Mouse (Mus musculus) midbrain, embryonic 11.5 days (tissue): ENCODE measurements around the gene Slc44a3. TPM values are rescaled to one million over a fixed set of nuclear protein-coding genes. Genes with fewer than 3 reads are reported as not detected.

Source experiments
- ATAC-seq: fragments of 200-750 bp; cut with Nextera tagmentation; 2 replicates; pipeline ENCODE4 v1.8.0; 2017; ENCODE audit warnings: moderate TSS enrichment, moderate library complexity; ENCODE audit not compliant: low FRiP score
- DNase-seq: peaks from one replicate; pipeline ENCODE4 v3.0.0; 2015; ENCODE audit warnings: low spot score; ENCODE audit errors: missing footprints
- H3K27ac ChIP-seq: fragments of 300-500 bp; sonication (generic); 2 replicates; pipeline ENCODE4 v1.5.1; 2014; ENCODE audit warnings: low read depth, low read length
- H3K27me3 ChIP-seq: fragments of 300-500 bp; sonication (generic); 2 replicates; pipeline ENCODE4 v1.6.1; 2014; ENCODE audit warnings: mild to moderate bottlenecking, low read length, moderate library complexity, mixed read lengths; ENCODE audit not compliant: control insufficient read depth, insufficient read depth
- H3K36me3 ChIP-seq: fragments of 300-500 bp; sonication (generic); 2 replicates; pipeline ENCODE4 v1.6.1; 2014; ENCODE audit warnings: mild to moderate bottlenecking, low read length, moderate library complexity, mixed read lengths; ENCODE audit not compliant: control insufficient read depth, insufficient read depth
- H3K4me1 ChIP-seq: fragments of 300-500 bp; sonication (generic); 2 replicates; pipeline ENCODE4 v1.6.1; 2014; ENCODE audit warnings: low read length; ENCODE audit not compliant: control insufficient read depth, insufficient read depth
- H3K4me2 ChIP-seq: fragments of 300-500 bp; sonication (generic); 2 replicates; pipeline ENCODE4 v1.6.1; 2014; ENCODE audit warnings: mild to moderate bottlenecking, moderate library complexity
- H3K4me3 ChIP-seq: fragments of 300-500 bp; sonication (generic); 2 replicates; pipeline ENCODE4 v1.5.1; 2014; ENCODE audit warnings: low read depth, low read length
- H3K9ac ChIP-seq: fragments of 300-500 bp; sonication (generic); 2 replicates; pipeline ENCODE4 v1.6.1; 2014; ENCODE audit warnings: low read length
- H3K9me3 ChIP-seq: fragments of 300-500 bp; sonication (generic); 2 replicates; pipeline ENCODE4 v1.6.1; 2016; ENCODE audit warnings: low read length; ENCODE audit not compliant: control insufficient read depth
- WGBS: fragments of 180-500 bp; shearing (Covaris S2); extraction: QIAGEN DNeasy Blood & Tissue Kit; methylation state at CpG from one replicate; pipeline ENCODE4 v1.1.7; 2014; 5-methylcytosine and 5-hydroxymethylcytosine counted together
- polyA plus RNA-seq: library from polyadenylated mRNA; unstranded; fragments of >200 nt; fragmentation: Nextera tagmentation; extraction: Ambion mirVana; gene quantifications from 2 replicates; pipeline ENCODE4 v1.2.1, GENCODE M21; 2014

Slc44a3 gene
- polyA plus RNA-seq, 1 experiment from 2014 or later = 0.38 TPM

- DNase-seq = no peak
- peaks cover 31% of the 10 kb centered on the region for H3K36me3 ChIP-seq
- 73% methylated on average over 7 of the region's 8 CpGs for WGBS
- peaks cover 7% of the 10 kb centered on the region; the same call in 1 of the 2 replicates for H3K9me3 ChIP-seq
- H3K4me2 ChIP-seq = no peak overlapping the region
- peaks cover 13% of the 10 kb centered on the region for H3K4me1 ChIP-seq
- H3K27ac ChIP-seq = no peak overlapping the region
- no peak for ATAC-seq
- no peak overlapping the region for H3K4me3 ChIP-seq
- no peaks in the 10 kb centered on the region for H3K27me3 ChIP-seq
- no peak overlapping the region for H3K9ac ChIP-seq
These were observed 85.8 kb downstream of the Slc44a3 start for GRCm38 (mm10) chr3:121446454-121446853.

GRCm38 (mm10) chr3:121444414-121444813, 87.8 kb downstream of the Slc44a3 start:
- 95% methylated on average over 6 of the region's 6 CpGs for WGBS
- no peak for ATAC-seq
- Histone ChIP-seq H3K4me2 (no peak overlapping the region), H3K27me3 (no peaks in the 10 kb centered on the region), H3K4me3 (no peak overlapping the region), H3K27ac (no peak overlapping the region), H3K9me3 (peaks cover 7% of the 10 kb centered on the region; the same call in 1 of the 2 replicates), H3K4me1 (peaks cover 16% of the 10 kb centered on the region), H3K9ac (no peak overlapping the region), H3K36me3 (peaks cover 26% of the 10 kb centered on the region)
- DNase-seq = no peak

GRCm38 (mm10) chr3:121443861-121444271, 88.3 kb downstream of the Slc44a3 start:
- peaks cover 7% of the 10 kb centered on the region; the same call in 1 of the 2 replicates for H3K9me3 ChIP-seq
- DNase-seq (no peak), ATAC-seq (no peak)
- 94% methylated on average over 4 of the region's 4 CpGs for WGBS
- no peaks in the 10 kb centered on the region for H3K27me3 ChIP-seq
- H3K4me3 ChIP-seq = no peak overlapping the region
- no peak overlapping the region for H3K4me2 ChIP-seq
- H3K9ac ChIP-seq = no peak overlapping the region
- no peak overlapping the region for H3K27ac ChIP-seq
- peaks cover 16% of the 10 kb centered on the region for H3K4me1 ChIP-seq
- peaks cover 26% of the 10 kb centered on the region for H3K36me3 ChIP-seq

- 97% methylated on average over 5 of the region's 5 CpGs for WGBS
- no peak for ATAC-seq
- Histone ChIP-seq H3K4me1 (peaks cover 5% of the 10 kb centered on the region), H3K9me3 (peaks cover 7% of the 10 kb centered on the region; the same call in 1 of the 2 replicates), H3K27ac (no peak overlapping the region), H3K9ac (no peak overlapping the region), H3K4me2 (no peak overlapping the region), H3K36me3 (peaks cover 29% of the 10 kb centered on the region), H3K27me3 (no peaks in the 10 kb centered on the region), H3K4me3 (no peak overlapping the region)
- no peak for DNase-seq
These were observed 89.9 kb downstream of the Slc44a3 start for GRCm38 (mm10) chr3:121442288-121442687.

GRCm38 (mm10) chr3:121441504-121441903, 90.7 kb downstream of the Slc44a3 start:
- Histone ChIP-seq H3K4me2 (no peak overlapping the region), H3K9ac (no peak overlapping the region), H3K9me3 (peaks cover 7% of the 10 kb centered on the region; the same call in 1 of the 2 replicates), H3K27me3 (no peaks in the 10 kb centered on the region), H3K27ac (no peak overlapping the region), H3K36me3 (peaks cover 33% of the 10 kb centered on the region), H3K4me3 (no peak overlapping the region), H3K4me1 (peaks cover 5% of the 10 kb centered on the region)
- ATAC-seq (no peak), DNase-seq (no peak)
- 98% methylated on average over 12 of the region's 12 CpGs for WGBS

DNA sequence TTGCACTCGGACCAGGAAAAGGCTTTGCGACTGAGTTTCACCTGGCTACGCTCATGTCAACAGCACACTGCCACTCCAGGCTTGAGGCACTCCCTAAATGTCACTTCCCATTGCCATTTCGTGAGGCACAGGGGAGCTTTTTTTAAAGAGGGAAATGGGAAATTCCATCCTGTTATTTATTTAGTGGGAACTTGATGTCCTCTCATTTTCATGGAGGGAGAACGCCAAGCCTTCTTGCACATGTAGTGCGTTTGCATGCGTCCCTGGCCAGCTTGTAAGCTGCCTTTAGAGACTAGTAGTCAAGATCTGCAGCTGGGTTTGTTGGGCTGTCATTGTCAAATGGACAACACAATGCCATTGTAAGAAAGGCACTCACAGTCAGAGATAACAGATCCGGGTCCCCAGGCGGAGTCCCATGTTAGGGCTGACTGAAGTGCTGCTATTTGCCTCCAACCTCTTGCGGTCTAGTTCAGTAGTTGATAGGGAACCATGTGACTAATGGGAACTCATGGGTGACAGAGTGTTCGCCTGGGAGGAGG, 92.5 kb downstream of the Slc44a3 start:
- WGBS = 86% methylated on average over 11 of the region's 11 CpGs
- ATAC-seq (no peak), DNase-seq (no peak)

GRCm38 (mm10) chr3:121437996-121438395, 94.2 kb downstream of the Slc44a3 start:
- no peaks in the 10 kb centered on the region for H3K27me3 ChIP-seq
- no peak overlapping the region for H3K27ac ChIP-seq
- no peak overlapping the region for H3K4me2 ChIP-seq
- peaks cover 10% of the 10 kb centered on the region for H3K4me1 ChIP-seq
- no peaks in the 10 kb centered on the region for H3K9me3 ChIP-seq
- H3K9ac ChIP-seq = no peak overlapping the region
- WGBS = 73% methylated on average over 7 of the region's 7 CpGs
- no peak overlapping the region for H3K4me3 ChIP-seq
- H3K36me3 ChIP-seq = peaks cover 21% of the 10 kb centered on the region
- no peak for ATAC-seq
- DNase-seq = no peak

More for the DNA sequence above, 92.5 kb downstream of the Slc44a3 start:
- no peak overlapping the region for H3K4me3 ChIP-seq
- H3K9me3 ChIP-seq = peaks cover 6% of the 10 kb centered on the region; the same call in 1 of the 2 replicates
- peaks cover 34% of the 10 kb centered on the region for H3K36me3 ChIP-seq
- H3K4me2 ChIP-seq = no peak overlapping the region
- no peaks in the 10 kb centered on the region for H3K27me3 ChIP-seq
- H3K27ac ChIP-seq = no peak overlapping the region
- no peak overlapping the region for H3K9ac ChIP-seq
- H3K4me1 ChIP-seq = peaks cover 5% of the 10 kb centered on the region

GRCm38 (mm10) chr3:121437070-121437469, 95.1 kb downstream of the Slc44a3 start:
- no peak for DNase-seq
- H3K9ac ChIP-seq = no peak overlapping the region
- no peaks in the 10 kb centered on the region for H3K9me3 ChIP-seq
- H3K4me2 ChIP-seq = no peak overlapping the region
- ATAC-seq = no peak
- peaks cover 15% of the 10 kb centered on the region for H3K4me1 ChIP-seq
- no peaks in the 10 kb centered on the region for H3K27me3 ChIP-seq
- no peak overlapping the region for H3K27ac ChIP-seq
- H3K36me3 ChIP-seq = peaks cover 16% of the 10 kb centered on the region
- WGBS = 91% methylated on average over 7 of the region's 7 CpGs
- H3K4me3 ChIP-seq = no peak overlapping the region

DNA sequence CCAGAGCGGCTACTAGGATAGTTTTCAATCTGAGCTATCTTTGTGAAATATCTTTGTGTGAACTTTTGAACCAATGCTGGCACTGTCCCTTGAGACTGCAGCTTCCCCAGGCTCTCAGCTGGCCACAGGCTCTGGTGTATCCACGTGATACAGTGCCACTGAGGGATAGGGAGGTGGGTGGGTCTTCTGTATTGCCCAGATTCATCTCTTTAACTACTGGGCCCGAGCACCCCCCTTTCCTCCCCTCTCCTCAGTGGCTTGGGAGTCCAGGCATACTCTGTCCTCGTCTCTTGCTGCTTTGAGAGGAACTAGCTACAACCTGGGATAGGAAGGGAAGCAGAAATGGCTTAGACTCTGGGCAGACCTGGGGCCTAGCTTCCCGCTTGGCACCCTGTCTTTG, 96.9 kb downstream of the Slc44a3 start:
- H3K36me3 ChIP-seq = peaks cover 9% of the 10 kb centered on the region
- H3K9me3 ChIP-seq = no peaks in the 10 kb centered on the region
- WGBS = 83% methylated on average over 5 of the region's 5 CpGs
- H3K4me1 ChIP-seq = peaks cover 23% of the 10 kb centered on the region
- no peak for ATAC-seq
- DNase-seq = no peak
- H3K9ac ChIP-seq = no peak overlapping the region
- no peak overlapping the region for H3K4me3 ChIP-seq
- H3K27me3 ChIP-seq = no peaks in the 10 kb centered on the region
- H3K27ac ChIP-seq = no peak overlapping the region
- no peak overlapping the region for H3K4me2 ChIP-seq
